Mouse (Mus musculus) cerebellum, postnatal 36 days (tissue): ENCODE results near the gene Mybph.

Source experiments
- DNase-seq, 2 experiments: peaks; one replicate each; pipeline ENCODE4 v3.0.0; 2021 to 2022; ENCODE audit warnings: mixed read lengths in 2 of 2

Gene Mybph

GRCm38 (mm10) chr1:134193126-134193525, at the start of gene Mybph:
Gene Mybph, plus strand, starts transcription at chr1:134193448.
- DNase-seq: no peak

GRCm38 (mm10) chr1:134146066-134146465, 47.2 kb upstream of the Mybph start:
- DNase-seq: no peak

- no peak for DNase-seq
Measured at GRCm38 (mm10) chr1:134150076-134150475, 43.2 kb upstream of the Mybph start.

- no peak for DNase-seq
Measured at GRCm38 (mm10) chr1:134150745-134151144, 42.5 kb upstream of the Mybph start.

- peak; percentile 83 to 96 for DNase-seq
Measured at GRCm38 (mm10) chr1:134151655-134152412, 41.4 kb upstream of the Mybph start.

GRCm38 (mm10) chr1:134152626-134153590, 40.3 kb upstream of the Mybph start:
- no peak for DNase-seq

GRCm38 (mm10) chr1:134154121-134154520, 39.1 kb upstream of the Mybph start:
- no peak for DNase-seq

GRCm38 (mm10) chr1:134154655-134155054, 38.6 kb upstream of the Mybph start:
- no peak for DNase-seq

GRCm38 (mm10) chr1:134160404-134160803, 32.8 kb upstream of the Mybph start:
- no peak for DNase-seq

GRCm38 (mm10) chr1:134161399-134161798, 31.8 kb upstream of the Mybph start:
- no peak for DNase-seq

GRCm38 (mm10) chr1:134162510-134163225, 30.6 kb upstream of the Mybph start:
- DNase-seq: no peak

- no peak for DNase-seq
Measured at GRCm38 (mm10) chr1:134163476-134163875, 29.8 kb upstream of the Mybph start.

GRCm38 (mm10) chr1:134164454-134164853, 28.8 kb upstream of the Mybph start:
- no peak for DNase-seq

GRCm38 (mm10) chr1:134166547-134166946, 26.7 kb upstream of the Mybph start:
- DNase-seq: no peak

GRCm38 (mm10) chr1:134167416-134168305, 25.6 kb upstream of the Mybph start:
- DNase-seq: peak; percentile 60 to 66

- DNase-seq: no peak
Measured at GRCm38 (mm10) chr1:134168567-134168966, 24.7 kb upstream of the Mybph start.

- no peak for DNase-seq
Measured at GRCm38 (mm10) chr1:134168985-134169697, 24.1 kb upstream of the Mybph start.

- no peak for DNase-seq
Measured at GRCm38 (mm10) chr1:134173081-134173480, 20.2 kb upstream of the Mybph start.

GRCm38 (mm10) chr1:134177976-134178375, 15.3 kb upstream of the Mybph start:
- DNase-seq: no peak

GRCm38 (mm10) chr1:134182025-134182424, 11.2 kb upstream of the Mybph start, which contains the start of gene Chil1:
Gene Chil1, plus strand, starts transcription at chr1:134182176.
- no peak for DNase-seq

- no peak for DNase-seq
Measured at GRCm38 (mm10) chr1:134184089-134184488, 9.2 kb upstream of the Mybph start.
